In genomic region chr12:73585241-73585801, GRCm38 (mm10) we compare ENCODE assay signal across 8 mouse cellular contexts. TPM values are rescaled to one million over a fixed set of nuclear protein-coding genes. Genes with fewer than 3 reads are reported as not detected.
DNase-seq lines count a peak whose midpoint lies in the region; ATAC-seq and TF ChIP-seq lines count a peak whose summit lies in the region.

No protein-coding gene starts in this region.

- no peaks in the 10 kb centered on the region for H3K9me3 ChIP-seq in intestine, postnatal 0 days (ENCODE audit: control insufficient read depth)
- no peaks in the 10 kb centered on the region for H3K9me3 ChIP-seq in midbrain, embryonic 13.5 days

- H3K4me3 ChIP-seq in intestine, postnatal 0 days (ENCODE audit: low read depth, low read length), result peak overlapping the region; percentile 75
- peak overlapping the region; percentile 71 for H3K4me3 ChIP-seq in midbrain, embryonic 13.5 days (replicated peaks)

- ATAC-seq in intestine, postnatal 0 days, result 0 out of 2 replicates have a peak, but pooled peaks have one; percentile 24
- ATAC-seq in midbrain, embryonic 13.5 days, result peak; percentile 57

- WGBS in intestine, postnatal 0 days, result under 1% methylated on average over 33 of the region's 33 CpGs
- WGBS in midbrain, embryonic 13.5 days, result 1% methylated on average over 33 of the region's 33 CpGs

- peak overlapping the region; percentile 66; the same call in 1 of the 2 replicates for H3K27ac ChIP-seq in intestine, postnatal 0 days (ENCODE audit: low read depth, low read length)
- H3K27ac ChIP-seq in midbrain, embryonic 13.5 days, result no peak overlapping the region

- no peaks in the 10 kb centered on the region for H3K36me3 ChIP-seq in intestine, postnatal 0 days (ENCODE audit: control insufficient read depth, insufficient read depth)
- H3K36me3 ChIP-seq in midbrain, embryonic 13.5 days, result no peaks in the 10 kb centered on the region

- intact Hi-C loops in left cerebral cortex, postnatal 10 days (cut with DNase I), result no loop called here

- peak overlapping the region; percentile 100 for H3K4me2 ChIP-seq in intestine, postnatal 0 days (replicated peaks; ENCODE audit: low read depth)
- peak overlapping the region; percentile 91 for H3K4me2 ChIP-seq in midbrain, embryonic 13.5 days (replicated peaks)

- no peaks in the 10 kb centered on the region; the same call in 1 of the 2 replicates for H3K4me1 ChIP-seq in intestine, postnatal 0 days (replicated peaks; ENCODE audit: control insufficient read depth, insufficient read depth, low read length)
- H3K4me1 ChIP-seq in midbrain, embryonic 13.5 days (replicated peaks), result peaks cover 20% of the 10 kb centered on the region; the same call in 1 of the 2 replicates

- H3K9ac ChIP-seq in intestine, postnatal 0 days (ENCODE audit: low read depth, low read length), result peak overlapping the region; percentile 60
- H3K9ac ChIP-seq in midbrain, embryonic 13.5 days (replicated peaks), result peak overlapping the region; percentile 82

- no peaks in the 10 kb centered on the region for H3K27me3 ChIP-seq in intestine, postnatal 0 days (replicated peaks; ENCODE audit: control insufficient read depth, insufficient read depth, low read length)
- H3K27me3 ChIP-seq in midbrain, embryonic 13.5 days, result peaks cover 47% of the 10 kb centered on the region

- no peak for TF ChIP-seq CTCF in intestine, postnatal 0 days (IDR thresholded peaks at IDR 0.05; ENCODE audit: low read depth)

- peak; percentile 18 for DNase-seq in adrenal gland, adult 2 months
- no peak for DNase-seq in adrenal gland, postnatal 10 days
- DNase-seq in urinary bladder, adult 2 months (ENCODE audit: low spot score), result peak; percentile 29
- DNase-seq in urinary bladder, postnatal 25 days (ENCODE audit: low spot score), result no peak
- no peak for DNase-seq in layer of hippocampus, adult 8-10 months (ENCODE audit: low spot score in 2 of 2)
- no peak for DNase-seq in left cerebral cortex, postnatal 10 days (ENCODE audit: extremely low spot score in 1 of 2, low spot score in 2 of 2)

RNA-seq across cellular contexts. Expression of gene Prkch, which starts 0.7 kb away (rescaled TPM):
- 10 to 100 TPM in 1 of 2 experiments, 1 to 10 TPM in 1; 8.9 to 16.2 TPM for total RNA-seq in adrenal gland, adult 2 months (2021)
- 3.7 and 4.7 TPM in 2 replicates for polyA plus RNA-seq in adrenal gland, adult 2 months (2012; rRNA removed)
- total RNA-seq in adrenal gland, postnatal 10 days (2021), result 10 to 100 TPM; 21.7 to 25.6 TPM
- 18.4 and 18.7 TPM in 2 replicates for polyA plus RNA-seq in urinary bladder, adult 2 months (2012; rRNA removed)
- 3.3 and 3.7 TPM in 2 replicates for polyA plus RNA-seq in intestine, postnatal 0 days (2015; fragmentation: Nextera tagmentation; extraction: Ambion mirVana)
- 3.9 and 5.5 TPM in 2 replicates for polyA plus RNA-seq in midbrain, embryonic 13.5 days (2015; fragmentation: Nextera tagmentation; extraction: Ambion mirVana)
- total RNA-seq in layer of hippocampus, adult 8-10 months (2022), result 1 to 10 TPM; 3.2 to 5.6 (median 4.3) TPM
- total RNA-seq in left cerebral cortex, postnatal 10 days (2021), result 1 to 10 TPM; 5.0 to 5.1 TPM

RNA-seq across cellular contexts. Expression of gene Tmem30b, which starts 39.1 kb away (rescaled TPM):
- total RNA-seq in adrenal gland, adult 2 months (2021), result under 1 TPM; 0.09 to 0.41 TPM
- polyA plus RNA-seq in adrenal gland, adult 2 months (2012; rRNA removed), result 0.23 and 0.25 TPM in 2 replicates
- total RNA-seq in adrenal gland, postnatal 10 days (2021), result 1 to 10 TPM; 3.0 to 5.8 TPM
- 29.2 and 33.1 TPM in 2 replicates for polyA plus RNA-seq in urinary bladder, adult 2 months (2012; rRNA removed)
- polyA plus RNA-seq in intestine, postnatal 0 days (2015; fragmentation: Nextera tagmentation; extraction: Ambion mirVana), result 83.6 and 84.5 TPM in 2 replicates
- 0.05 and 0.26 TPM in 2 replicates for polyA plus RNA-seq in midbrain, embryonic 13.5 days (2015; fragmentation: Nextera tagmentation; extraction: Ambion mirVana)
- total RNA-seq in layer of hippocampus, adult 8-10 months (2022), result under 1 TPM in 1 of 4 experiments, not detected in 3; 0.11 TPM
- total RNA-seq in left cerebral cortex, postnatal 10 days (2021), result under 1 TPM; 0.11 to 0.14 TPM

Comparison
In these comparisons a context has a peak if more than half of its experiments do, and no peak if none do; other contexts are left out.
1. DNase-seq: peak in adrenal gland, adult 2 months (single experiment) and urinary bladder, adult 2 months (single experiment); none in adrenal gland, postnatal 10 days (single experiment), urinary bladder, postnatal 25 days (single experiment), layer of hippocampus, adult 8-10 months (0 of 2) and left cerebral cortex, postnatal 10 days (0 of 2).